Mouse (Mus musculus) embryonic stem cell, embryonic (primary cell): ENCODE measurements around the gene Snx20.
"Not testable (repeated sequence)": the region's sequence is repeated elsewhere in the genome, so short reads cannot be mapped to it uniquely, and the experiment has no call there.

Experiments
- CTCF ChIA-PET, 4 experiments: fragments of 300-600 bp in 2 of 4; fragments of 350-600 bp in 2 of 4; sonication (Branson Sonifier 250); formaldehyde crosslinking; loops; one replicate each; lab custom pipeline; 2022; ENCODE audit warnings: inconsistent platforms in 2 of 4; lab: Charles Lee
- POLR2A ChIA-PET, 4 experiments: fragments of 300-600 bp in 2 of 4; fragments of 350-600 bp in 2 of 4; sonication (Branson Sonifier 250); formaldehyde crosslinking; loops; one replicate each; lab custom pipeline; 2022; ENCODE audit warnings: antibody characterized with exemption in 4 of 4, inconsistent platforms in 1 of 4; lab: Charles Lee

Snx20 gene

GRCm38 (mm10) chr8:88635474-88636397 is at the start of gene Snx20:
Gene Snx20, minus strand, starts transcription at chr8:88636128.
- POLR2A ChIA-PET: interaction anchor here in 3 of 4 experiments (0.6 to 2.8 kb wide), 15 partner anchors 8 to 80 kb away, joined by 3 to 21 read pairs (median 4); partner anchors contain the start of genes Cyld (in 2 of the 3) and Nod2 (in 2 of the 3)
- CTCF ChIA-PET: interaction anchor here in 1 of 4 experiments (0.6 kb wide), 1 partner anchor 1365 kb away, joined by 4 read pairs; no protein-coding TSS in a partner anchor

GRCm38 (mm10) chr8:88683656-88684289 is 47.8 kb upstream of the Snx20 start:
- CTCF ChIA-PET: no interaction called here
- POLR2A ChIA-PET: no interaction called here

GRCm38 (mm10) chr8:88681046-88681445 is 45.1 kb upstream of the Snx20 start:
- POLR2A ChIA-PET: interaction anchor here in 2 of 4 experiments (0.5 to 1.2 kb wide), 4 partner anchors 13 to 980 kb away, joined by 3 to 4 read pairs (median 3); partner anchors contain the start of gene Cyld (in 1 of the 2)
- CTCF ChIA-PET: no interaction called here

GRCm38 (mm10) chr8:88680566-88680965 is 44.6 kb upstream of the Snx20 start:
- ChIA-PET POLR2A (interaction anchor here in 2 of 4 experiments (0.6 to 1.2 kb wide), 3 partner anchors 12 to 596 kb away, joined by 3 to 4 read pairs (median 3); partner anchors contain the start of gene Cyld (in 1 of the 2)), CTCF (no interaction called here)

GRCm38 (mm10) chr8:88677071-88677470 is 41.1 kb upstream of the Snx20 start:
- ChIA-PET CTCF (no interaction called here), POLR2A (interaction anchor here in 1 of 4 experiments (0.5 kb wide), 1 partner anchor 119 kb away, joined by 3 read pairs; no protein-coding TSS in a partner anchor)

GRCm38 (mm10) chr8:88675372-88676165 is 39.6 kb upstream of the Snx20 start:
- ChIA-PET POLR2A (no interaction called here), CTCF (no interaction called here)

GRCm38 (mm10) chr8:88673859-88674258 is 37.9 kb upstream of the Snx20 start:
- CTCF ChIA-PET: no interaction called here

GRCm38 (mm10) chr8:88671575-88671974 is 35.6 kb upstream of the Snx20 start:
- ChIA-PET POLR2A (interaction anchor here in 2 of 4 experiments (1.4 to 1.9 kb wide), 2 partner anchors 9 to 25 kb away, joined by 3 to 5 read pairs; partner anchors contain the start of gene Cyld (in 1 of the 2)), CTCF (interaction anchor here in 1 of 4 experiments (0.6 kb wide), 1 partner anchor 275 kb away, joined by 3 read pairs; no protein-coding TSS in a partner anchor)

More at GRCm38 (mm10) chr8:88673859-88674258, 37.9 kb upstream of the Snx20 start:
- POLR2A ChIA-PET: interaction anchor here in 1 of 4 experiments (1.0 to 1.5 kb wide), 2 partner anchors 23 to 38 kb away, joined by 3 to 4 read pairs; partner anchors contain the start of genes Cyld and Snx20

- ChIA-PET CTCF (no interaction called here), POLR2A (interaction anchor here in 3 of 4 experiments (0.5 to 1.9 kb wide), 5 partner anchors 8 to 281 kb away, joined by 3 to 5 read pairs (median 3); partner anchors contain the start of gene Cyld (in 2 of the 3))
Measured at GRCm38 (mm10) chr8:88670782-88671181, 34.9 kb upstream of the Snx20 start.

GRCm38 (mm10) chr8:88668400-88669086 is 32.6 kb upstream of the Snx20 start:
- CTCF ChIA-PET: interaction anchor here in 1 of 4 experiments (1.3 kb wide), 1 partner anchor 86 kb away, joined by 3 read pairs; no protein-coding TSS in a partner anchor
- POLR2A ChIA-PET: interaction anchor here in 3 of 4 experiments (0.6 to 1.2 kb wide), 5 partner anchors 9 to 304 kb away, joined by 3 to 4 read pairs (median 4); no protein-coding TSS in a partner anchor

- POLR2A ChIA-PET: no interaction called here
Measured at GRCm38 (mm10) chr8:88666435-88666834, 30.5 kb upstream of the Snx20 start.

GRCm38 (mm10) chr8:88664947-88665346 is 29.0 kb upstream of the Snx20 start:
- ChIA-PET CTCF (no interaction called here), POLR2A (interaction anchor here in 1 of 4 experiments (1.0 kb wide), 1 partner anchor 18 kb away, joined by 4 read pairs; the partner anchor contains the start of gene Nod2)

More at GRCm38 (mm10) chr8:88666435-88666834, 30.5 kb upstream of the Snx20 start:
- CTCF ChIA-PET: no interaction called here

- POLR2A ChIA-PET: interaction anchor here in 1 of 4 experiments (1.0 kb wide), 1 partner anchor 30 kb away, joined by 4 read pairs; no protein-coding TSS in a partner anchor
Measured at GRCm38 (mm10) chr8:88664121-88664520, 28.2 kb upstream of the Snx20 start.

GRCm38 (mm10) chr8:88662401-88662821 is 26.5 kb upstream of the Snx20 start:
- CTCF ChIA-PET: interaction anchor here in 1 of 4 experiments (0.6 kb wide), 1 partner anchor 105 kb away, joined by 5 read pairs; no protein-coding TSS in a partner anchor
- POLR2A ChIA-PET: interaction anchor here in 3 of 4 experiments (0.7 to 1.6 kb wide), 4 partner anchors 9 to 364 kb away, joined by 3 to 5 read pairs (median 4); no protein-coding TSS in a partner anchor

More at GRCm38 (mm10) chr8:88664121-88664520, 28.2 kb upstream of the Snx20 start:
- CTCF ChIA-PET: no interaction called here

- ChIA-PET POLR2A (interaction anchor here in 1 of 4 experiments (0.6 to 1.1 kb wide), 2 partner anchors 10 to 752 kb away, joined by 3 read pairs; no protein-coding TSS in a partner anchor), CTCF (no interaction called here)
Measured at GRCm38 (mm10) chr8:88659873-88660272, 23.9 kb upstream of the Snx20 start.

- POLR2A ChIA-PET: interaction anchor here in 1 of 4 experiments (0.7 kb wide), 1 partner anchor 9 kb away, joined by 3 read pairs; no protein-coding TSS in a partner anchor
Measured at GRCm38 (mm10) chr8:88655334-88655733, 19.4 kb upstream of the Snx20 start.

GRCm38 (mm10) chr8:88651122-88651521 is 15.2 kb upstream of the Snx20 start:
- CTCF ChIA-PET: not testable (repeated sequence)
- POLR2A ChIA-PET: interaction anchor here in 1 of 4 experiments (1.9 kb wide), 1 partner anchor 24 kb away, joined by 4 read pairs; no protein-coding TSS in a partner anchor

More at GRCm38 (mm10) chr8:88655334-88655733, 19.4 kb upstream of the Snx20 start:
- CTCF ChIA-PET: no interaction called here
